Mouse (Mus musculus) myocyte (in vitro differentiated cells): ENCODE measurements around the gene Ric1. TPM values are rescaled to one million over a fixed set of nuclear protein-coding genes. Genes with fewer than 3 reads are reported as not detected.

Experiments used
- H3K27me3 ChIP-seq: one replicate; pipeline ENCODE4 v1.6.1; 2011; ENCODE audit not compliant: control insufficient read depth, insufficient read depth, insufficient read length
- H3K36me3 ChIP-seq: one replicate; pipeline ENCODE4 v1.6.1; 2011; ENCODE audit not compliant: control insufficient read depth, insufficient read depth
- H3K4me2 ChIP-seq: one replicate; pipeline ENCODE4 v1.6.1; 2011; ENCODE audit warnings: low read depth, control low read depth
- H3K4me3 ChIP-seq: one replicate; pipeline ENCODE4 v1.5.1; 2011; ENCODE audit warnings: mild to moderate bottlenecking, control low read depth, moderate library complexity
- H3K79me2 ChIP-seq: one replicate; pipeline ENCODE4 v1.6.1; 2011; ENCODE audit not compliant: control insufficient read depth, insufficient read depth
- H3ac ChIP-seq: one replicate; pipeline ENCODE4 v1.6.1; 2011; ENCODE audit not compliant: control insufficient read depth, insufficient read length
- CEBPB ChIP-seq: IDR thresholded peaks from 2 replicates; pipeline ENCODE4 v1.6.1; 2011; ENCODE audit warnings: mild to moderate bottlenecking, moderate library complexity; ENCODE audit not compliant: poor library complexity, insufficient read depth, severe bottlenecking
- E2F4 ChIP-seq: IDR thresholded peaks from one replicate; pipeline ENCODE4 v1.6.1; 2011; ENCODE audit warnings: mild to moderate bottlenecking, control low read depth, moderate library complexity; ENCODE audit not compliant: insufficient read depth
- MAX ChIP-seq: IDR thresholded peaks from one replicate; pipeline ENCODE4 v1.6.1; 2011; ENCODE audit warnings: low read depth, mild to moderate bottlenecking, control low read depth
- MYOD1 ChIP-seq, 3 experiments: IDR thresholded peaks; one replicate each; pipeline ENCODE4 v1.6.1; 2011; ENCODE audit warnings: control low read depth in 2 of 3, low read depth in 2 of 3, mild to moderate bottlenecking in 2 of 3, moderate library complexity in 1 of 3; ENCODE audit not compliant: insufficient read length in 2 of 3, control insufficient read depth in 1 of 3
- MYOG ChIP-seq, 3 experiments: IDR thresholded peaks; one replicate each; pipeline ENCODE4 v1.6.1; 2011; ENCODE audit warnings: control low read depth in 2 of 3, low read depth in 2 of 3, mild to moderate bottlenecking in 2 of 3; ENCODE audit not compliant: insufficient read length in 2 of 3, control insufficient read depth in 1 of 3, insufficient read depth in 1 of 3
- POLR2A ChIP-seq: IDR thresholded peaks from one replicate; pipeline ENCODE4 v1.6.1; 2011; ENCODE audit warnings: low read depth, mild to moderate bottlenecking, control low read depth, moderate library complexity; ENCODE audit not compliant: insufficient read length
- POLR2AphosphoS2 ChIP-seq: IDR thresholded peaks from one replicate; pipeline ENCODE4 v1.6.1; 2011; ENCODE audit warnings: low read depth, control low read depth; ENCODE audit not compliant: insufficient read length
- REST ChIP-seq: IDR thresholded peaks from one replicate; pipeline ENCODE4 v1.6.1; 2011; ENCODE audit warnings: mild to moderate bottlenecking, control low read depth, moderate library complexity; ENCODE audit not compliant: insufficient read depth, insufficient read length
- SRF ChIP-seq: IDR thresholded peaks from one replicate; pipeline ENCODE4 v1.6.1; 2011; ENCODE audit warnings: low read depth; ENCODE audit not compliant: control insufficient read depth, insufficient read length
- TCF12 ChIP-seq: IDR thresholded peaks from one replicate; pipeline ENCODE4 v1.6.1; 2011; ENCODE audit warnings: mild to moderate bottlenecking, control low read depth; ENCODE audit not compliant: poor library complexity, insufficient read depth, severe bottlenecking
- TCF3 ChIP-seq: IDR thresholded peaks from one replicate; pipeline ENCODE4 v1.6.1; 2011; ENCODE audit warnings: low read depth, control low read depth; ENCODE audit not compliant: insufficient read length
- USF1 ChIP-seq: IDR thresholded peaks from one replicate; pipeline ENCODE4 v1.6.1; 2011; ENCODE audit warnings: low read depth, mild to moderate bottlenecking, control low read depth, moderate library complexity
- polyA plus RNA-seq: library from polyadenylated mRNA; unstranded; fragments of >200 nt; fragmentation: generic; extraction: Trizol; gene quantifications from one replicate; pipeline ENCODE4 v1.2.1, GENCODE M21; 2012; ENCODE audit warnings: missing spikeins

The Ric1 gene
- polyA plus RNA-seq, 1 experiment: 7.2 TPM

DNA sequence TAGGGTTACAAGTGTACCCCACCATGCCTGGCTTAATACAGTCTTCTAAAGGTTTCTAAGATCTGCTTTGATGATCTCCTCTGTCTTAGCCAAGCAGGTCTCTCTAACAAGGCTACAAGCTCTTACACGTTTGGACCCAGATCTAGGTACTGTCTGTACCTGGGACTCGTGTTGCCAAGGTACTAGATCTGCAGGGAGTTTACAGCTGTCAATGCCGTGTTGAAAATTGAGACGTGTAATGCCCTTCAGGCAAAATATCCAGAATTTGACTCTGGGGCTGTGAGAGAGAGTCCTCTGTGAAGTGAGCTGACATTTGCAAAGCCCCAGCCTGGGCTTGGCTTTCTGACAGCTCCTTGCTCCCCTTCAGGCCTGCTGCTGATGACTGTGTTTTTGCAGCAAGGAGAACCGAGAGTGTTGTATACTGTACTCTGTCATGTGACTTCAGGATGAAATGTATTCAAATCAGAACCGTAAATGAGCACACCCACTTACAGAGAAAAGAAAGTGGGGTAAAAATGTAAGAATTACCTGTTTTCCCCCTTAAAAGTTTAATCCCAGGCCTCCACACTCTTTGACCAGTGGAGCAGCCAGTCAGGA lies 26.0 kb upstream of the Ric1 start:
- TF ChIP-seq TCF3 (no peak), SRF (no peak), REST (no peak), CEBPB (no peak), TCF12 (no peak), E2F4 (no peak), MYOG (IDR thresholded peaks at IDR 0.05; ENCODE audit: control insufficient read depth in 1 of 3, insufficient read depth in 1 of 3, insufficient read length in 2 of 3, low read depth in 2 of 3) (no peak), MYOD1 (IDR thresholded peaks at IDR 0.05; ENCODE audit: control insufficient read depth in 1 of 3, insufficient read length in 2 of 3, low read depth in 2 of 3) (no peak), USF1 (no peak), POLR2A (no peak), POLR2AphosphoS2 (no peak), MAX (no peak)

GRCm38 (mm10) chr19:29496786-29497557 lies 25.1 kb upstream of the Ric1 start:
- H3K27me3 ChIP-seq: peaks cover 9% of the 10 kb centered on the region
- H3ac ChIP-seq: no peak overlapping the region
- no peak overlapping the region for H3K4me3 ChIP-seq
- H3K4me2 ChIP-seq: no peak overlapping the region
- H3K79me2 ChIP-seq: no peaks in the 10 kb centered on the region
- TF ChIP-seq MYOD1 (IDR thresholded peaks at IDR 0.05; ENCODE audit: control insufficient read depth in 1 of 3, insufficient read length in 2 of 3, low read depth in 2 of 3): no peak
- no peak for TF ChIP-seq TCF12
- TF ChIP-seq USF1: no peak
- TF ChIP-seq REST: no peak
- no peak for TF ChIP-seq SRF
- TF ChIP-seq MAX: no peak
- TF ChIP-seq MYOG (IDR thresholded peaks at IDR 0.05; ENCODE audit: control insufficient read depth in 1 of 3, insufficient read depth in 1 of 3, insufficient read length in 2 of 3, low read depth in 2 of 3): no peak
- TF ChIP-seq POLR2AphosphoS2: no peak
- no peak for TF ChIP-seq TCF3
- no peak for TF ChIP-seq E2F4
- no peak for TF ChIP-seq CEBPB
- TF ChIP-seq POLR2A: no peak
- H3K36me3 ChIP-seq: no peaks in the 10 kb centered on the region

More for the DNA sequence above, 26.0 kb upstream of the Ric1 start:
- Histone ChIP-seq H3K79me2 (no peaks in the 10 kb centered on the region), H3K4me2 (no peak overlapping the region), H3K4me3 (no peak overlapping the region), H3ac (no peak overlapping the region), H3K27me3 (peaks cover 14% of the 10 kb centered on the region), H3K36me3 (no peaks in the 10 kb centered on the region)

- H3K79me2 ChIP-seq: no peaks in the 10 kb centered on the region
- peaks cover 9% of the 10 kb centered on the region for H3K27me3 ChIP-seq
- TF ChIP-seq POLR2AphosphoS2 (no peak), E2F4 (no peak), SRF (no peak), MAX (no peak), MYOG (IDR thresholded peaks at IDR 0.05; ENCODE audit: control insufficient read depth in 1 of 3, insufficient read depth in 1 of 3, insufficient read length in 2 of 3, low read depth in 2 of 3) (no peak), TCF3 (no peak), USF1 (no peak), CEBPB (no peak), REST (no peak), POLR2A (no peak), MYOD1 (IDR thresholded peaks at IDR 0.05; ENCODE audit: control insufficient read depth in 1 of 3, insufficient read length in 2 of 3, low read depth in 2 of 3) (no peak), TCF12 (no peak)
- H3K4me3 ChIP-seq: no peak overlapping the region
- H3ac ChIP-seq: no peak overlapping the region
- no peaks in the 10 kb centered on the region for H3K36me3 ChIP-seq
- H3K4me2 ChIP-seq: no peak overlapping the region
Measured at GRCm38 (mm10) chr19:29497874-29498273, 24.2 kb upstream of the Ric1 start.

GRCm38 (mm10) chr19:29498842-29499456 lies 23.1 kb upstream of the Ric1 start:
- Histone ChIP-seq H3K79me2 (no peaks in the 10 kb centered on the region), H3K4me2 (no peak overlapping the region), H3K36me3 (no peaks in the 10 kb centered on the region), H3ac (no peak overlapping the region), H3K4me3 (no peak overlapping the region), H3K27me3 (peaks cover 5% of the 10 kb centered on the region)
- no peak for TF ChIP-seq CEBPB
- TF ChIP-seq E2F4: no peak
- no peak for TF ChIP-seq TCF12
- TF ChIP-seq MYOD1 (IDR thresholded peaks at IDR 0.05; ENCODE audit: control insufficient read depth in 1 of 3, insufficient read length in 2 of 3, low read depth in 2 of 3): no peak
- no peak for TF ChIP-seq MAX
- no peak for TF ChIP-seq USF1
- no peak for TF ChIP-seq TCF3
- no peak for TF ChIP-seq POLR2A
